Mouse (Mus musculus): ENCODE results near the gene Cfap52. TPM values are rescaled to one million over a fixed set of nuclear protein-coding genes. Genes with fewer than 3 reads are reported as not detected.

Gene Cfap52
- polyA plus RNA-seq, 2 experiments: 1.0 to 1.3 TPM

- Histone ChIP-seq H3K9ac (ENCODE audit: low read depth, low read length, severe bottlenecking) (no peak overlapping the region), H3K4me3 (replicated peaks; ENCODE audit: low read length) (no peak overlapping the region), H3K27me3 (ENCODE audit: control insufficient read depth, insufficient read depth, low read length) (no peaks in the 10 kb centered on the region), H3K27ac (replicated peaks; ENCODE audit: low read depth, low read length) (no peak overlapping the region), H3K36me3 (ENCODE audit: control insufficient read depth, insufficient read depth, low read length) (no peaks in the 10 kb centered on the region), H3K9me3 (ENCODE audit: control insufficient read depth, low read length) (no peaks in the 10 kb centered on the region), H3K4me1 (ENCODE audit: control insufficient read depth, insufficient read depth, low read length) (0 out of 2 replicates have a peak, but pooled peaks cover 3% of the 10 kb centered on the region), H3K4me2 (replicated peaks; ENCODE audit: low read depth, low read length, severe bottlenecking) (no peak overlapping the region)
- no peak for TF ChIP-seq POLR2A (IDR thresholded peaks at IDR 0.05; ENCODE audit: borderline replicate concordance, extremely low read depth, insufficient read depth, insufficient read length)
- WGBS: 20% methylated on average over 6 of the region's 6 CpGs
- ATAC-seq (ENCODE audit: low FRiP score, low read depth): no peak; the same call in 1 of the 2 replicates
- peak; percentile 79 for DNase-seq (ENCODE audit: low spot score)
Observed at GRCm38 (mm10) chr11:68004191-68004590, 38.7 kb upstream of the Cfap52 start.

- no peaks in the 10 kb centered on the region for H3K27me3 ChIP-seq (ENCODE audit: control insufficient read depth, insufficient read depth, low read length)
- H3K9me3 ChIP-seq (ENCODE audit: control insufficient read depth, low read length): no peaks in the 10 kb centered on the region
- H3K36me3 ChIP-seq (ENCODE audit: control insufficient read depth, insufficient read depth, low read length): 0 out of 2 replicates have a peak, but pooled peaks cover 3% of the 10 kb centered on the region
- WGBS: 67% methylated on average over 5 of the region's 5 CpGs
- H3K4me2 ChIP-seq (replicated peaks; ENCODE audit: low read depth, low read length, severe bottlenecking): no peak overlapping the region
- no peak overlapping the region for H3K4me3 ChIP-seq (replicated peaks; ENCODE audit: low read length)
- no peak for TF ChIP-seq POLR2A (IDR thresholded peaks at IDR 0.05; ENCODE audit: borderline replicate concordance, extremely low read depth, insufficient read depth, insufficient read length)
- DNase-seq (ENCODE audit: low spot score): peak; percentile 69
- H3K9ac ChIP-seq (ENCODE audit: low read depth, low read length, severe bottlenecking): no peak overlapping the region
- no peak for ATAC-seq (ENCODE audit: low FRiP score, low read depth)
- 0 out of 2 replicates have a peak, but pooled peaks cover 3% of the 10 kb centered on the region for H3K4me1 ChIP-seq (ENCODE audit: control insufficient read depth, insufficient read depth, low read length)
- H3K27ac ChIP-seq (replicated peaks; ENCODE audit: low read depth, low read length): no peak overlapping the region
Observed at GRCm38 (mm10) chr11:67999629-68000028, 34.2 kb upstream of the Cfap52 start.

GRCm38 (mm10) chr11:67998905-67999304 is 33.5 kb upstream of the Cfap52 start:
- Histone ChIP-seq H3K27me3 (ENCODE audit: control insufficient read depth, insufficient read depth, low read length) (no peaks in the 10 kb centered on the region), H3K4me3 (replicated peaks; ENCODE audit: low read length) (no peak overlapping the region), H3K4me2 (replicated peaks; ENCODE audit: low read depth, low read length, severe bottlenecking) (no peak overlapping the region), H3K9me3 (ENCODE audit: control insufficient read depth, low read length) (no peaks in the 10 kb centered on the region), H3K9ac (ENCODE audit: low read depth, low read length, severe bottlenecking) (no peak overlapping the region), H3K27ac (replicated peaks; ENCODE audit: low read depth, low read length) (no peak overlapping the region), H3K36me3 (ENCODE audit: control insufficient read depth, insufficient read depth, low read length) (0 out of 2 replicates have a peak, but pooled peaks cover 3% of the 10 kb centered on the region), H3K4me1 (ENCODE audit: control insufficient read depth, insufficient read depth, low read length) (0 out of 2 replicates have a peak, but pooled peaks cover 3% of the 10 kb centered on the region)
- TF ChIP-seq POLR2A (IDR thresholded peaks at IDR 0.05; ENCODE audit: borderline replicate concordance, extremely low read depth, insufficient read depth, insufficient read length): no peak
- ATAC-seq (ENCODE audit: low FRiP score, low read depth): 0 out of 2 replicates have a peak, but pooled peaks have one; percentile 12
- no peak for DNase-seq (ENCODE audit: low spot score)
- WGBS: 61% methylated on average over 3 of the region's 3 CpGs

GRCm38 (mm10) chr11:67995965-67996364 is 30.5 kb upstream of the Cfap52 start:
- DNase-seq (ENCODE audit: low spot score) (no peak), ATAC-seq (ENCODE audit: low FRiP score, low read depth) (no peak)
- whole genome bisulfite sequencing: 63% methylated on average over 4 of the region's 4 CpGs
- Histone ChIP-seq H3K9me3 (ENCODE audit: control insufficient read depth, low read length) (no peaks in the 10 kb centered on the region), H3K27me3 (ENCODE audit: control insufficient read depth, insufficient read depth, low read length) (no peaks in the 10 kb centered on the region), H3K4me3 (replicated peaks; ENCODE audit: low read length) (no peak overlapping the region), H3K4me1 (ENCODE audit: control insufficient read depth, insufficient read depth, low read length) (0 out of 2 replicates have a peak, but pooled peaks cover 3% of the 10 kb centered on the region), H3K36me3 (ENCODE audit: control insufficient read depth, insufficient read depth, low read length) (0 out of 2 replicates have a peak, but pooled peaks cover 3% of the 10 kb centered on the region), H3K4me2 (replicated peaks; ENCODE audit: low read depth, low read length, severe bottlenecking) (no peak overlapping the region), H3K27ac (replicated peaks; ENCODE audit: low read depth, low read length) (no peak overlapping the region), H3K9ac (ENCODE audit: low read depth, low read length, severe bottlenecking) (no peak overlapping the region)
- TF ChIP-seq POLR2A (IDR thresholded peaks at IDR 0.05; ENCODE audit: borderline replicate concordance, extremely low read depth, insufficient read depth, insufficient read length): no peak

- H3K4me1 ChIP-seq (ENCODE audit: control insufficient read depth, insufficient read depth, low read length): no peaks in the 10 kb centered on the region
- DNase-seq (ENCODE audit: low spot score) (no peak), ATAC-seq (ENCODE audit: low FRiP score, low read depth) (no peak)
- TF ChIP-seq POLR2A (IDR thresholded peaks at IDR 0.05; ENCODE audit: borderline replicate concordance, extremely low read depth, insufficient read depth, insufficient read length): no peak
- 0 out of 2 replicates have a peak, but pooled peaks cover 9% of the 10 kb centered on the region for H3K36me3 ChIP-seq (ENCODE audit: control insufficient read depth, insufficient read depth, low read length)
- H3K27me3 ChIP-seq (ENCODE audit: control insufficient read depth, insufficient read depth, low read length): no peaks in the 10 kb centered on the region
- no peak overlapping the region for H3K4me2 ChIP-seq (replicated peaks; ENCODE audit: low read depth, low read length, severe bottlenecking)
- no peaks in the 10 kb centered on the region for H3K9me3 ChIP-seq (ENCODE audit: control insufficient read depth, low read length)
- 73% methylated on average over 4 of the region's 4 CpGs for WGBS
- no peak overlapping the region for H3K4me3 ChIP-seq (replicated peaks; ENCODE audit: low read length)
- H3K9ac ChIP-seq (ENCODE audit: low read depth, low read length, severe bottlenecking): no peak overlapping the region
- H3K27ac ChIP-seq (replicated peaks; ENCODE audit: low read depth, low read length): no peak overlapping the region
Observed at GRCm38 (mm10) chr11:67991240-67991639, 25.8 kb upstream of the Cfap52 start.
